Mouse (Mus musculus) forebrain, embryonic 15.5 days (tissue): ENCODE measurements at regions not wholly inside any gene's neighbourhood (a gene's known extent, or its start where the extent isn't known, plus 50 kb on each side); places are given as distances from the start of the nearest gene placed in this dataset.

Source experiments
- ATAC-seq: fragments of 200-750 bp; cut with Nextera tagmentation; replicated peaks from 2 replicates; pipeline ENCODE4 v1.8.0; 2017; ENCODE audit warnings: mild to moderate bottlenecking, moderate TSS enrichment, moderate library complexity
- H3K27ac ChIP-seq: fragments of 300-500 bp; sonication (generic); replicated peaks from 2 replicates; pipeline ENCODE4 v1.5.1; 2015; ENCODE audit warnings: mild to moderate bottlenecking, inconsistent platforms
- H3K27me3 ChIP-seq: fragments of 300-500 bp; sonication (generic); 2 replicates; pipeline ENCODE4 v1.6.1; 2015; ENCODE audit warnings: inconsistent platforms
- H3K36me3 ChIP-seq: fragments of 300-500 bp; sonication (generic); 2 replicates; pipeline ENCODE4 v1.6.1; 2015; ENCODE audit warnings: mild to moderate bottlenecking, inconsistent platforms
- H3K4me1 ChIP-seq: fragments of 300-500 bp; sonication (generic); 2 replicates; pipeline ENCODE4 v1.6.1; 2015; ENCODE audit warnings: inconsistent platforms
- H3K4me2 ChIP-seq: fragments of 300-500 bp; sonication (generic); replicated peaks from 2 replicates; pipeline ENCODE4 v1.6.1; 2015; ENCODE audit warnings: mild to moderate bottlenecking, inconsistent platforms
- H3K4me3 ChIP-seq: fragments of 300-500 bp; sonication (generic); 2 replicates; pipeline ENCODE4 v1.5.1; 2015; ENCODE audit warnings: mild to moderate bottlenecking, inconsistent platforms
- H3K9ac ChIP-seq: fragments of 300-500 bp; sonication (generic); replicated peaks from 2 replicates; pipeline ENCODE4 v1.6.1; 2015; ENCODE audit warnings: mild to moderate bottlenecking, inconsistent platforms
- H3K9me3 ChIP-seq: fragments of 300-500 bp; sonication (generic); 2 replicates; pipeline ENCODE4 v1.6.1; 2016; ENCODE audit warnings: inconsistent platforms
- WGBS: fragments of 180-500 bp; shearing (Covaris S2); methylation state at CpG from one replicate; pipeline ENCODE4 v1.1.7; 2015; ENCODE audit warnings: mixed read lengths; 5-methylcytosine and 5-hydroxymethylcytosine counted together

DNA sequence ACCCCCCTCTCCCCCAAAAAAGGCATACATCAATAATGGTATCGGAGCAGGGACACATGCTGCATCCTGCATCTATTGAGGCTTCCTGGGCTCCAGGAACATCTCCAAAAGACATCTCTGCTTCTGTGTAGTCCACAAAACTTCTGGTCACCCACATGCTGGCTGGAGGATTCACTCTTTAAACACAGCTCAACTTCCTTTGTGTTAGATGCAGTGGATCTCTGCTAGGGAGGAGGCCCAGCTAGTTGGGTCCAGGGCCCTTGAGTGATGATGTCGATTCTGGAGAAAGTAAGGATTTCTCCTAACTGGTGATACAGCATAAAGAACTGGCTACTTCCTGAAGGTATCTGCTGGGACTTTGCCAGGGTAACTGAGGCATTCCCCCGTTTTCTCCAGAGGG is 146.9 kb upstream of the Hs3st3a1 start:
- Histone ChIP-seq H3K9ac (no peak overlapping the region), H3K4me2 (no peak overlapping the region), H3K27me3 (no peaks in the 10 kb centered on the region), H3K27ac (no peak overlapping the region), H3K4me3 (no peak overlapping the region), H3K9me3 (no peaks in the 10 kb centered on the region), H3K4me1 (no peaks in the 10 kb centered on the region), H3K36me3 (no peaks in the 10 kb centered on the region)
- ATAC-seq = no peak
- WGBS = 86% methylated on average over 3 of the region's 3 CpGs

DNA sequence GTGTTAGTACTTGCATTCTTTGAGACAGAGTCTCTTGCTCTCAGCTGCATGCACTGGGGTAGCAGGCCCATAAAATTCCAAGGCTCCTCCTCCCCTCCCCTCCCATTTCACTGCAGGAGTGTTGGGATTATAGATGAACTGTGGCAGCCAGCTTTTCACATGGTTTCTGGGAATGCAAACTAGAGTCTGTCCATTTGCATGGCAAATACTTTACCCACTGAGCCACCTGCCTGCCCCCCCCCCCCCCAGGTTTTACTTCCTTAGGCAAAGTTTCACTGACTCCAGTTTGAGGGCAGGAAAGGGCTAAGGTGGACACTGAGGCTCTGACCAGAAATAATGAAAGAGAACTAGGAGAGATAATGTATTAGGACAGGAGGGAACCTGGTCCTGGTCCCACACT is 147.6 kb upstream of the Hs3st3a1 start:
- no peak overlapping the region for H3K4me2 ChIP-seq
- no peak for ATAC-seq

DNA sequence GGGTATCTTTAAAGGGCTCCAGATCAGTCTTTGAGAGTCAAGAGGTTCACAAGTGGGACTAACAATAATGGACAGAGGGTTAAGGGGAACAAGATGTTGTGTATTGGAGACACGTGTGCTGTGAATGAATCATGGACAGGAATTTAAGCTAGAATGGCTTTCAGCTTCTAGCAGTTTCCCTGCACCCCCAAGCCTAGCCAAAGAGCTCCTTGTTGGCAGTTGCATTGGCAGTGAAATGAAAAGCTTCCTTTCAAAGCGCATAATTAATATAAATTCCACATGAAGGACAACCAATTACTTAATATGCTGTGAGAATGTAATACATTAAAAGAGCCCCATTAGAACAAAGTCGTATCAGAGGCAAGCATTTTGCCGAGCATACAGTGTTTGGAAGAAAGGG is 153.4 kb upstream of the Hs3st3a1 start:
- no peak for ATAC-seq
- WGBS = 21% methylated on average over 4 of the region's 4 CpGs
- Histone ChIP-seq H3K9me3 (no peaks in the 10 kb centered on the region), H3K4me3 (no peak overlapping the region), H3K9ac (no peak overlapping the region), H3K4me2 (no peak overlapping the region), H3K4me1 (peaks cover 14% of the 10 kb centered on the region), H3K27me3 (no peaks in the 10 kb centered on the region), H3K27ac (no peak overlapping the region), H3K36me3 (no peaks in the 10 kb centered on the region)

More for the DNA sequence above, 147.6 kb upstream of the Hs3st3a1 start:
- Histone ChIP-seq H3K9me3 (no peaks in the 10 kb centered on the region), H3K4me1 (no peaks in the 10 kb centered on the region), H3K27me3 (no peaks in the 10 kb centered on the region), H3K4me3 (no peak overlapping the region), H3K27ac (no peak overlapping the region), H3K36me3 (no peaks in the 10 kb centered on the region), H3K9ac (no peak overlapping the region)

DNA sequence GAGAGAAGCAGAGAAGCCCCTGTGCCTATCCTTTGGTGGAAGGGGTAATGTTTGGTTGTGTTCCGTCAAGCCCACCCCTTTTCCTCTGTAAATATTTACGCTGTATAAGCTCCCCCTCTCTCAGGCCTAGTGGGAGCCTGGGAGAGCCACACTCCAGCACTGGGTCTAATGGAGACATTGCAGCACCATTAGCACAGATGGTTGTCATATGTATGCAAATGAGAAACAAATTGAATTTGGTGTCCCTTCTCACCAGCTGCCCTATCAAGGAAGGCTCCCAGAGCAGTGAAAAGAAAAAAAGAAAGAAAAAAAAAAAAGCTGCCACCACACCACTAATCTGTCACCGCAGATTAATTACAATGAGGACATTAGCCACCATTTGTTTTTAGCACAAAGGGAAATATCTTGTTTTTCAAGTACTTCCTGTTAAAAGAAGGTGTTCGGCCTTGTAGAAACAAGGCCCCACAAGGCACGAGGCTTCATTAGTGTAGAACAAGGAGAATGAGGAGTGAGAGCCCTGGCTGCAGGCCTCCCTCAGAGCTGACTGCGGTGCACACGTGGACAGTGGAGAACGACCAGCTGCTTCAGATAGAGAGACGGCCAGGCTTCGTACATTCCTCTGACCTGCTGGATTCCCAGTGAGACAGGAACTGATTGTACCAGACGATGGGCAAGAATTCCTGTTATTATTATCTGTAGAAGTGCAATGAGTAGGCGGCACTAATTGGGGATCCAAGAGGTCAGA is 156.7 kb upstream of the Hs3st3a1 start:
- Histone ChIP-seq H3K9me3 (no peaks in the 10 kb centered on the region), H3K9ac (no peak overlapping the region), H3K4me1 (peaks cover 14% of the 10 kb centered on the region), H3K4me2 (no peak overlapping the region), H3K27me3 (no peaks in the 10 kb centered on the region; the same call in 1 of the 2 replicates), H3K4me3 (no peak overlapping the region), H3K27ac (0 out of 2 replicates have a peak overlapping the region, but pooled peaks have one; percentile 19), H3K36me3 (no peaks in the 10 kb centered on the region)
- peak; percentile 88 for ATAC-seq
- WGBS = 20% methylated on average over 12 of the region's 12 CpGs

DNA sequence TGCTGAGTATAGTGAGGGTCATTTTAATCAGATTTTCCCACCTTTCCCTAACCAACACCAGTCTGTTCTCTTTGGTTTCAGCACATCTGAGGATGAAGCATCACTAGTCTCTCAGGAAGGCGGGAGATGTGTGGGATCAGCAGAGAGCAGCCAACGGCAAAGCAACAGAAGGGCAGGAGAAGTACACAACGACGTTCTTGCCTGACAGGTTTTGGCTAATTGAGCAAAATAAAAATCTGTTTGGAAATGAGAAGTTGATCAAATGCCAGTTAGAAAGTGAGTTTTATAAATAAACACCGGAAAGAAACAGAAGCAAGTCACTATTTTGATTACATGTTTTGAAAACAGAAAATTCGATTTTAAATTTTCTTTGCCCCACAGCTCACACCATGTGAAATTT is 161.4 kb upstream of the Hs3st3a1 start:
- Histone ChIP-seq H3K4me2 (no peak overlapping the region), H3K27ac (no peak overlapping the region), H3K4me1 (peaks cover 6% of the 10 kb centered on the region), H3K9me3 (no peaks in the 10 kb centered on the region), H3K36me3 (no peaks in the 10 kb centered on the region), H3K9ac (no peak overlapping the region), H3K4me3 (no peak overlapping the region), H3K27me3 (no peaks in the 10 kb centered on the region; the same call in 1 of the 2 replicates)
- no peak for ATAC-seq
- 60% methylated on average over 6 of the region's 6 CpGs for WGBS

DNA sequence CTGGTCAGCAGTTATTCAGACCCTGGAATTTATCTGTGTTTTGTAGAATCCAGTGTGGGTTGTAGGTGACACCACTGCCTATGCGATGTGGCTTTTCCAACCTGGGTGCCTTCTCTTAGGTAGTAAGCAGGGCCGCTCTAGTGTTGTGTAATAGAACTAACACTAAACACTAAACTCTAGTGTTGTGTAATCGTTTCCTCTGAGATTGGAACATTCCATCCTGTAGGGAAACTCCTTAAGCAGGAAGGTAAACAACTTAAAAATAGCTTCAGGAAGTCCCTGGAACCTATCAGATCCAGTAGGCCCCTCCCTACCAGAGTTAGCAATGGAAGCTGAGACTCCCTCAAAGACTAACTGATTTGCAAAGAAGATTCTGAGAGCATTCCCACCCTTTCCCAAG is 161.9 kb upstream of the Hs3st3a1 start:
- no peaks in the 10 kb centered on the region; the same call in 1 of the 2 replicates for H3K27me3 ChIP-seq
- H3K4me1 ChIP-seq = peaks cover 2% of the 10 kb centered on the region; the same call in 1 of the 2 replicates
- H3K4me3 ChIP-seq = no peak overlapping the region
- H3K9ac ChIP-seq = no peak overlapping the region
- H3K9me3 ChIP-seq = no peaks in the 10 kb centered on the region
- no peaks in the 10 kb centered on the region for H3K36me3 ChIP-seq
- 93% methylated on average over 3 of the region's 3 CpGs for WGBS
- H3K4me2 ChIP-seq = no peak overlapping the region
- no peak for ATAC-seq
- H3K27ac ChIP-seq = no peak overlapping the region

DNA sequence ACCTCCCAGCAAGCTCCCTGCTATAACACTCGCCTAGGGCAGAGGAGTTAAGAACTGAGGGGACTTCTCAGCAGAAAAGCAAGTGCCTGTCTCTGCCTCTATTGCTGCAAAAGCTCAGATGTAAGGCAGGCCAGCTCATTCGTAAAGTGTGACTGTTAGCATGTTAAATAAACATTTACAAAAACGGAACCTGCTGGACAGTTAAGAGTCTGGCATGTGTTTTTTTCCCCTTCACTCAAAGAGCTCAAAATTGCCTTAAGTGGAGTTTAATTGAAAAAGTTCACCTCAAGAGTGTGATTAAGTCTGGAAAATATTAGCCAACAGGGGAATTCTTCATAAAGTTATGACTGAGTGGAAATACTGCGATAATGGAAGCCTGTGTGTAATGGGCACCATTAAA is 167.0 kb upstream of the Hs3st3a1 start:
- H3K9ac ChIP-seq = no peak overlapping the region
- H3K9me3 ChIP-seq = no peaks in the 10 kb centered on the region
- no peak overlapping the region for H3K4me2 ChIP-seq
- 78% methylated on average over 4 of the region's 4 CpGs for WGBS
- no peaks in the 10 kb centered on the region for H3K36me3 ChIP-seq
- no peak for ATAC-seq
- H3K27me3 ChIP-seq = no peaks in the 10 kb centered on the region; the same call in 1 of the 2 replicates
- H3K4me3 ChIP-seq = no peak overlapping the region
- no peak overlapping the region for H3K27ac ChIP-seq
- no peaks in the 10 kb centered on the region for H3K4me1 ChIP-seq

DNA sequence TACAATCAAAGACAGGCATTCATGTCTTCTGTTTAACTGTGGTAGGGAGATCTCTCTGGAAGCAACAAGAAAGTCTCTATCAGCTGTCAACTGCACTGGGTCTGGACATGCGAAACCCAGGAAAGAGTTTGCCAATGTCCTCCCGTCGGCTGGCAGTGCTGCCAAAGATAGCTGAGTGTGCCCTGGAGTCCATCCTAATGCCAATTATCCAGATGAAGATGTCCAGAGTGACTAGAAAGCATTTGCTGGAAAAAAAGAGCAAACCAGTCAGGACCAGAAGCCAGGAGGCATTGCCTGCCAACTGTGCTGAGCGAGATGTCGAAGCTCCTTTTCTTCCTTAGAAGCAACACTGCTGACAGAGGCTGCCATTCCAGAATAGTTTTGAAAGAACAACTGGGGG is 167.6 kb upstream of the Hs3st3a1 start:
- H3K4me3 ChIP-seq = no peak overlapping the region
- no peaks in the 10 kb centered on the region; the same call in 1 of the 2 replicates for H3K27me3 ChIP-seq
- H3K4me2 ChIP-seq = no peak overlapping the region
- H3K9ac ChIP-seq = no peak overlapping the region
- H3K27ac ChIP-seq = no peak overlapping the region
- 73% methylated on average over 5 of the region's 5 CpGs for whole genome bisulfite sequencing
- no peaks in the 10 kb centered on the region for H3K4me1 ChIP-seq
- no peaks in the 10 kb centered on the region for H3K36me3 ChIP-seq
- no peaks in the 10 kb centered on the region for H3K9me3 ChIP-seq
- no peak for ATAC-seq

DNA sequence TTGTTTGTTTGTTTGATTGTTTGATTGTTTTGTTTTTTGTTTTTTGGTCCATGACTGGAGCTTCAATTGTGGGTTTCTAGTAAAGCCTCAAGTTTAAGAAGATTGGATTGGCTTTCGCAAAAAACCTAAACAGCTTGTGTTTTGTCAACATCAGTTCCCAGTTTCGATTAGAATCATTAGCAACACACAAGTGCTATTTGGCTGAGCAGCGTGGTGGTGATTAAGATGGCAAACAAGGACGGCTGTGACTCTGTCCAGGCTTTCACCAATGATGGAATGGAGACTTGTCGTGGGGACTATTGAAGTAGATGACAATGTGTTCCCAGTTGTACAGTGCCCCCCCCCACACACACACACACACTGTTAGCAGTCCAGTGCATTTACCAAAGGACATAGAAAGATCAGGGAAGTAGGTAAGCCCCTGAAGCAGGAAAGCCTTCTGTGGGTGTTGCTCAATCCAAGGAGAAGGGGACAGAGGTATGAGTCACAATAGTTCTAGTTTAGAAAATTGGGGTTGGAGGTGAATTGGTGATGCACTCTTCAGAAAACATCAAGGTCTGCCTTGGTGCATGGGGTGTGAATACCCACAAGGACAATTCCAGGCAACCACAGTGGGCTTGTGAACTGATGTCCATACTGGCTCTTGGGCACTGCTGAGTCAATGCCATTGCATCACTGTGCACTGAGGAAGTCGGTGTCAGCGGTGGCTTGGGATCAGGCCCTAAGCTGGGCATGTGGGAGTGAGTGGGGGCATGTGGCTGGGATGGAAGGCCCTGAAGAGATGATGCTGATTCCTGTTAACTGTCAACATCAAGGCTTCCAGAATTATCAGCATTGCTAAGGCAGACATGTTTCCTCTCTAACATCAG is 174.5 kb upstream of the Cox10 start:
- 60% methylated on average over 7 of the region's 7 CpGs for WGBS
- ATAC-seq = no peak
- H3K36me3 ChIP-seq = no peaks in the 10 kb centered on the region
- H3K9me3 ChIP-seq = no peaks in the 10 kb centered on the region
- no peak overlapping the region for H3K4me2 ChIP-seq
- H3K9ac ChIP-seq = no peak overlapping the region
- no peaks in the 10 kb centered on the region for H3K4me1 ChIP-seq
- no peak overlapping the region for H3K4me3 ChIP-seq
- H3K27ac ChIP-seq = no peak overlapping the region
- H3K27me3 ChIP-seq = no peaks in the 10 kb centered on the region; the same call in 1 of the 2 replicates

DNA sequence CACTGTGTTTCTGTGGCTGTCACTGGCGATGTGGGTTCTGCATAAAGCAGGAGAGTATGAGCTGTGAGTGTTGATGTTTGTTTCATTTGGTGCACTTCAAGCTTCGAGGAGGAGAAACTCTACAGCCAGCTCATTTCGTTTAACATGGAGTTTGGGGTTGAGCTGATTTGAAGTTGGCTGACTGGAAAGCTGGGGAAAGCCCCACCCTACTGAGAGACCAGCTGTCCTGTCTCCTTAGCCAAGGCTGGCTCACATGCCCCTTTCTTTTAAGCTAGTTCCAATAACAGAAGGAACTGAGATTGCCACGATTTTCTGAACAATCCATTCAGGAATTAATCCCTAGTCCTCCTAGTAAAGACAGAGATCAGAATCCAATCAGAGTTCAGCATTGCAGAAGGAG is 157.6 kb upstream of the Cox10 start:
- H3K9me3 ChIP-seq = no peaks in the 10 kb centered on the region
- no peaks in the 10 kb centered on the region for H3K27me3 ChIP-seq
- no peak overlapping the region for H3K9ac ChIP-seq
- no peak overlapping the region for H3K4me2 ChIP-seq
- no peaks in the 10 kb centered on the region for H3K36me3 ChIP-seq
- no peaks in the 10 kb centered on the region for H3K4me1 ChIP-seq
- 75% methylated on average over 4 of the region's 4 CpGs for WGBS
- no peak overlapping the region for H3K27ac ChIP-seq
- ATAC-seq = no peak
- no peak overlapping the region for H3K4me3 ChIP-seq

DNA sequence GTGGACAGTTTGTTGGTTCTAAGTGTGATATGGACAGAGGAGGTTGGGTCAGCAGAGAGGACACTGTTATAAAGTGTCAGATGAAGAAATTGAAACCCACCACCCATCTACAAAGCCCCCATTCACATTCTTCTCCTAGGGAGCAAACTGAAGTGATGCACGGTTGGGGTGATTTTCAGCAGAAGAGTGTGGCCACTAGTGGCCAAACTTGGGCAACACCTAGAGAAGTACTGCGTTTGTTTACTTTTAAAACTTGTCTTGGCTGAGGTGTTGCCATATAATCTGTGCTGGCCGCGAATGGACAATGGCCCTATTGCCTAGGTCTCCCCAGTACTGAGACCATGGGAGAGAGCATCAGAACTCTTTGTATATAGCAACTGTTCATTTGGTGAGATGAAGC is 150.8 kb upstream of the Cox10 start:
- no peak overlapping the region for H3K27ac ChIP-seq
- H3K4me1 ChIP-seq = no peaks in the 10 kb centered on the region
- no peaks in the 10 kb centered on the region for H3K27me3 ChIP-seq
- no peak overlapping the region for H3K4me3 ChIP-seq
- no peak overlapping the region for H3K9ac ChIP-seq
- ATAC-seq = no peak
- WGBS = 80% methylated on average over 4 of the region's 4 CpGs
- H3K4me2 ChIP-seq = no peak overlapping the region
- H3K36me3 ChIP-seq = no peaks in the 10 kb centered on the region
- no peaks in the 10 kb centered on the region for H3K9me3 ChIP-seq

DNA sequence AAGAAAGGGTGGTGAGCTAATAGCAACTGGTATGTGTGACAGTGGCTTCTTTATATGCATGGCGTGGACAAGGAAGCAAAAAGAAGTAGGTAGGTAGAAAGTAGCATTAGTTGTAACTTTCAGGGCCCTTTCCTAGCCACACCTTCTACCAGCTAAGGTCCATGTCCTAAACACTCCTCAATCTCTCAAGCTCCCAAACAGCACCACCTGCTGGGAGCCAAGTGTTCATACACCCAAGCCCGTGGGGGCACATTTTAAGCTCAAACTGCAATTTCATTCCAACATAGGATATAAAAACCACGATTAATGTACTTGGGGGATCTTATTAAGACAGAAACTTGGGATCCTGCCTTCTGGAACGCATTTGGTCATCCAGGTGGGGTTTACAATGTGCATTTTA is 141.6 kb upstream of the Cox10 start:
- no peaks in the 10 kb centered on the region for H3K36me3 ChIP-seq
- H3K9ac ChIP-seq = no peak overlapping the region
- ATAC-seq = no peak
- no peaks in the 10 kb centered on the region for H3K9me3 ChIP-seq
- H3K27me3 ChIP-seq = no peaks in the 10 kb centered on the region
- no peak overlapping the region for H3K4me3 ChIP-seq
- H3K4me1 ChIP-seq = no peaks in the 10 kb centered on the region
- WGBS = 92% methylated on average over 4 of the region's 4 CpGs
- H3K4me2 ChIP-seq = no peak overlapping the region
- H3K27ac ChIP-seq = no peak overlapping the region
